Mouse (Mus musculus) myocyte (in vitro differentiated cells): ENCODE data around the gene Dnah5.

Experiments used
- CEBPB ChIP-seq: IDR thresholded peaks from 2 replicates; pipeline ENCODE4 v1.6.1; 2011; ENCODE audit warnings: mild to moderate bottlenecking, moderate library complexity; ENCODE audit not compliant: poor library complexity, insufficient read depth, severe bottlenecking
- MAX ChIP-seq: IDR thresholded peaks from one replicate; pipeline ENCODE4 v1.6.1; 2011; ENCODE audit warnings: low read depth, mild to moderate bottlenecking, control low read depth
- MYOD1 ChIP-seq, 3 experiments: IDR thresholded peaks; one replicate each; pipeline ENCODE4 v1.6.1; 2011; ENCODE audit warnings: control low read depth in 2 of 3, low read depth in 2 of 3, mild to moderate bottlenecking in 2 of 3, moderate library complexity in 1 of 3; ENCODE audit not compliant: insufficient read length in 2 of 3, control insufficient read depth in 1 of 3
- MYOG ChIP-seq, 3 experiments: IDR thresholded peaks; one replicate each; pipeline ENCODE4 v1.6.1; 2011; ENCODE audit warnings: control low read depth in 2 of 3, low read depth in 2 of 3, mild to moderate bottlenecking in 2 of 3; ENCODE audit not compliant: insufficient read length in 2 of 3, control insufficient read depth in 1 of 3, insufficient read depth in 1 of 3
- POLR2A ChIP-seq: IDR thresholded peaks from one replicate; pipeline ENCODE4 v1.6.1; 2011; ENCODE audit warnings: low read depth, mild to moderate bottlenecking, control low read depth, moderate library complexity; ENCODE audit not compliant: insufficient read length
- POLR2AphosphoS2 ChIP-seq: IDR thresholded peaks from one replicate; pipeline ENCODE4 v1.6.1; 2011; ENCODE audit warnings: low read depth, control low read depth; ENCODE audit not compliant: insufficient read length
- REST ChIP-seq: IDR thresholded peaks from one replicate; pipeline ENCODE4 v1.6.1; 2011; ENCODE audit warnings: mild to moderate bottlenecking, control low read depth, moderate library complexity; ENCODE audit not compliant: insufficient read depth, insufficient read length
- SRF ChIP-seq: IDR thresholded peaks from one replicate; pipeline ENCODE4 v1.6.1; 2011; ENCODE audit warnings: low read depth; ENCODE audit not compliant: control insufficient read depth, insufficient read length
- TCF12 ChIP-seq: IDR thresholded peaks from one replicate; pipeline ENCODE4 v1.6.1; 2011; ENCODE audit warnings: mild to moderate bottlenecking, control low read depth; ENCODE audit not compliant: poor library complexity, insufficient read depth, severe bottlenecking
- TCF3 ChIP-seq: IDR thresholded peaks from one replicate; pipeline ENCODE4 v1.6.1; 2011; ENCODE audit warnings: low read depth, control low read depth; ENCODE audit not compliant: insufficient read length
- USF1 ChIP-seq: IDR thresholded peaks from one replicate; pipeline ENCODE4 v1.6.1; 2011; ENCODE audit warnings: low read depth, mild to moderate bottlenecking, control low read depth, moderate library complexity

- TF ChIP-seq MYOD1 (IDR thresholded peaks at IDR 0.05; ENCODE audit: control insufficient read depth in 1 of 3, insufficient read length in 2 of 3, low read depth in 2 of 3) = no peak
- no peak for TF ChIP-seq REST
- TF ChIP-seq POLR2A = no peak
- no peak for TF ChIP-seq CEBPB
- no peak for TF ChIP-seq USF1
- no peak for TF ChIP-seq MAX
- no peak for TF ChIP-seq MYOG (IDR thresholded peaks at IDR 0.05; ENCODE audit: control insufficient read depth in 1 of 3, insufficient read depth in 1 of 3, insufficient read length in 2 of 3, low read depth in 2 of 3)
- no peak for TF ChIP-seq TCF3
- TF ChIP-seq TCF12 = no peak
- TF ChIP-seq POLR2AphosphoS2 = no peak
- TF ChIP-seq SRF = no peak
Measured at GRCm38 (mm10) chr15:28189668-28190067, 13.9 kb upstream of the Dnah5 start.
